Mouse (Mus musculus) c-Kit-negative CD71-positive TER-119-positive erythroid progenitor cells, embryonic 14.5 days (primary cell): ENCODE data around the gene Ogfr.

Source experiments
- DNase-seq: peaks from one replicate; pipeline ENCODE4 v3.0.0-alpha.2; 2013; ENCODE audit warnings: low read depth, low spot score

The Ogfr gene

GRCm38 (mm10) chr2:180600569-180601021 lies 11.6 kb downstream of the Ogfr start:
- no peak for DNase-seq

GRCm38 (mm10) chr2:180604781-180605180 lies 15.7 kb downstream of the Ogfr start:
- no peak for DNase-seq

DNA sequence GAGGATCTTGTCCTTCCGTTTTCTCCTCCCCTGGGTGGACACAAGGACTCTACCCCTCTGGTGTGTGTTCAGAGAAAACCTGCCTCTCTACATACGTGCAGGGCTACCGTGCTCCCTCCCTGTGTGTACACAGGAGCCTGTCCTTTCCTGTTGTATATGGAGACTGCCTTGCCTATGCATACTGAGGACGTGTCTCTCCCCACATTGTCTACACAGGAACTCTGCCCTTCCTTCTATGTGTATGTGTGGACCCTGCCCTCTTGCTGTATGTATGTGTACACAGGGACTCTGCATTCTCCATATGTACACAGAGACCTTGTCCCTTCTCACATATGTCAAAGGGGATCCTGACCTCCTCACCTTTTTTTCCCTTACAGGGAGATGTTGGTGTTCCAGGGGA lies 21.2 kb downstream of the Ogfr start:
- no peak for DNase-seq

GRCm38 (mm10) chr2:180611882-180612281 lies 22.8 kb downstream of the Ogfr start:
- no peak for DNase-seq

DNA sequence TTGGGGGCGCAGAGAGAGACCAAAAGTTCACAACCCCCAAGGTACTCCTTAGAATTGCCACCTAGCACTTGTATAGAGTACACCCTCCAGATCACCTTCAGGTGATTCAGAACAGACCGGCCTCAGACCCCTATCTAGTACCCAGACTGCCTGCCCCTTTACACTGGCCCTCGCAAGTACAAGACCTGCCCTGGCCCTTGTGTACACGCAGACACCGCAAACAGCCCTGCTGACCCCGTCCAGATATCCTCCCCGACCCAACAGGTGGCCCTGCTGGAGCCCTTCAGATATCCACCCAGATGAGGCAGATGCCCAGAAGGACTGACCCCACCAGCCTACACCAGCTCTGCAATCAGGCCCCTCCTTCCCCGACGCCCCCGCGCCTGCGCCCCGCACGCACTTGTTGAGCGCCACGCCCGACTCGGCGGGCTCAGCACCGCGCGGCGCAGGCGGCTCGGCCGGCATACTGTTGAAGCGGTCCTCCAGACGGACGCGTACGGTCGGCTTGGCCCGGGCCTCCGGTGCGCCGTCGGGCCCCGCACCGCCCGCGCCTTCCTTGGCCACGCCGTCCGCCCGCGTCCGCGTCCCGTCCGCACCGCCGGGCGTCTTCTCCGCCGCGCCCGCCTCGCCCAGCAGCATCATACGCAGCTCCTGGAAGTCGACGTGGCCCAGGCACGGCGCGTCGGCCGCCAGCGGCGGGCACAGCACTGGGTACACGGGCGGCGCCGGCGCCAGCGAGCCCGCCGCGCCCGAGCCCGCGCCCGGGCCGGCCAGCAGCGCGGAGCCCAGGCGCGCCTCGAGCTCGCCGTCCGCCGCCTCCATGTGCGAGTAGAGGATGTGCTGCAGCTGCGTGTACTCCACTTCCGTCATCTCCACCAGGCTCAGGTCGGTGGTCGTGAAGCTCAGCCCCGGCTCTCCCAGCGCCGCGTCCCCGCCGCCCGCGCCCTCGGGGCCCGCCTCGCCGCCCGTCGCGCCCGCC lies 52.8 kb downstream of the Ogfr start:
- no peak for DNase-seq

DNA sequence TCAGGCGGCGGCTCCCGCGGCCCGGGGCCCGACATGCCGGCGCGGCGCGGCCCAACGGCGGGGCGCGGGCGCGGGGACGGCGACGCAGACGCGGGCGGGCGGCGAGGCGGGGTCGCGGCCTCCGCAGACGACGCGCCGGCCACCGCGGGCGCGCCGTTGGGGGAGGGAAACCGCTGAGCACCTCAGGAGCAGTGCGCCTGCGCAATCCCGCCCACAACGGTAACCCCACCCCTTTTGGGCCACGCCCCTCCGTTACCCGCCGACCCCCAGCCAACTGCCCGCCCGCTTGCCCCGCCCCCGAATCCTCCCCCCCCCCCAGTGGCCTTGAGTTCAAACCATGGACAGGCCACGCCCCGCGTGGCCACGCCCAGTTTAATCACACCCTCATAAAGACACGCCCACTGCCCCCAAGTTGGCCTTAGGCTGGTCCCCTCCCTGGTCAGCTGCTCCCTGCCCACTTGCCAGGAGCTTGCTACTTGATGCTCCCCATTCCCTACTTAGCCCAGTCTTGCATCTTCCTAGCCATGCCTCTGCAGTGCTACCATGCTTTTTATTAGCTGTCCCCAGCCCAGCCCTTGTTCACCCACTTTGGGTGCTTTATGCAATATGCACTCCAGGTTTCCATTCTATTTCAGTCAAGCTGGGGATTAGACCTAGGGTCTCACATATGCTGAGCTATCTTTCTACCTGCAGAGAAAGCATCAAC lies 53.7 kb downstream of the Ogfr start, which contains the start of gene Tcfl5:
Gene Tcfl5, minus strand, starts transcription at position 154 of the 706 bp plus-strand sequence.
- no peak for DNase-seq

DNA sequence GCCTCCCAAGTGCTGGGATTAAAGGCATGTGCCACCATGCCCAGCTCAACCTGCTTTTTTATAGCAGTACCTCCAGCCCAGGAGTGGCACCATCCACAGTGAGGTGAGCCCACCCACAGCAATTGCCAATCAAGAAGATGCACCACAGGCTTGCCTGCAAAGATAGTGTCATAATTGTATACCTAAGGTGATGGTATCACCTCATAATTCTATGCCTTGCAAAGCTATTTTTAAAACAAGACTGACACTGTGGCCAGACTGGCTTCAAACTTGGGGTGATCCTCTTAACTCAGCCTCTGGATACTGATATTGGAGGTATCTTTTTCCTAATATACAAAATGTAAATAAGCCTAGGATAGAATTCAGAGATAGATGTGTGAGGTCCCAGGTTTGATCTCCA lies 54.6 kb downstream of the Ogfr start:
- DNase-seq, result no peak
